Mouse (Mus musculus): ENCODE data around the gene Ifit1bl1. TPM values are rescaled to one million over a fixed set of nuclear protein-coding genes. Genes with fewer than 3 reads are reported as not detected.
"Not testable (repeated sequence)": the region's sequence is repeated elsewhere in the genome, so short reads cannot be mapped to it uniquely, and the experiment has no call there.

The Ifit1bl1 gene
- total RNA-seq, 2 experiments from 2014 or later = not detected

DNA sequence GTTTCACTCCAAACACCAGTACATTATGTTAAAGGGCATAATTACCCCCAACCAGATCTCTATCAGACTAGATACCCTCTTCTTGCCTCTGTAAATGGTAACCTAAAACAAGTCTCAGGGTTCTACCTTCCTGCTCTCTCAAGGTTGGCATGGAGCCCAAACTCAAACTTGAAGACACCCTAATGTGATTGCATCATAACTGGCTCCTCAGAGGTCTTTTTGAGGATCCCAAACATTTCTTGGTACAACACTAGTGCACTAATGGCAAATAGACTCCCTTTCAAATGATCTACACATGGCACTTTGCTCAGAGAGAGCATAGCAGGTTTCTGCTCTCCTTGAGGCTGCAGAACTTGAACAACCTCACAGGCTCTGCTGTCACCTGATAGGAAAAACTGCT is 4.9 kb downstream of the Ifit1bl1 start:
- 0 out of 2 replicates have a peak, but pooled peaks have one; percentile 7 for ATAC-seq (replicated peaks; ENCODE audit: low FRiP score, low TSS enrichment, poor library complexity, severe bottlenecking)

DNA sequence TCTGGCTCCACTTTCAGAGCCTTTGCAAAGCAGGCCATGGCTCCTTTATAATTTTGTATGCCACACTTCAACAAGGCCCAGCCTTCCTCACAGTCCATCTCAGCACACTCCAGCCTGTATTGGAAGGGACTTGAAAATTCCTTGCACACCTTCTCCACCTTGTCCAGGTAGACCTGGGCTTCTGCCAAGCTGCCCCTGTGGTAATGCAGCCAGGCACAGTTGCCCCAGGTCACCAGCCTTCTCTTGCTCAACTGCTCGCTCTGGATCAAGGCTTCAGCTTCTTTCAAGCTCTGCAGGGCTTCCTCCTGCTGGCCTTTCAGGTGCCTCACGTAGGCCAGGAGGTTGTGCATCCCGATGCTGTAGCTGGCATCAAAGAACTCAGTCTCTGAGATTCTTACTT is 7.2 kb downstream of the Ifit1bl1 start:
- not testable (repeated sequence) for ATAC-seq (replicated peaks; ENCODE audit: low FRiP score, low TSS enrichment, poor library complexity, severe bottlenecking)

DNA sequence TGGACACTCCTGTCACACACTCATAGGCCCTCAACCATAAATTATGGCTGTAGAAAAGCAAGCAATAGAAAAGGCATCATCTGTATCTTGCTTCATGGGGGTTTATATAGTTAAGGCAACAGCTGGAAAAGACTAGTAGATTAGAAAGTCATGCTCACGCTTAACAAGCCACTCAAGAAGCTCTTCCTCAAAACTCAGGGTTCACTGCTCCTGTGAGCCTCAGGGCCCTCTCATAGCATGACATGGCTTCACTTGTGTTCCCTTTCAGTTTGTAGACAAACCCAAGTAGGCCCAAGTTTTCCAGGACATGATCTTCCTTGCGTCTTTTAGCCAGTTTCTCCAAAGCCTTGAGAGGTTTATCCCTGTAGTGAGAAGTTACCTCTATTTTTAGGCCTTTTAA is 8.3 kb downstream of the Ifit1bl1 start:
- ATAC-seq (replicated peaks; ENCODE audit: low FRiP score, low TSS enrichment, poor library complexity, severe bottlenecking) = no peak

DNA sequence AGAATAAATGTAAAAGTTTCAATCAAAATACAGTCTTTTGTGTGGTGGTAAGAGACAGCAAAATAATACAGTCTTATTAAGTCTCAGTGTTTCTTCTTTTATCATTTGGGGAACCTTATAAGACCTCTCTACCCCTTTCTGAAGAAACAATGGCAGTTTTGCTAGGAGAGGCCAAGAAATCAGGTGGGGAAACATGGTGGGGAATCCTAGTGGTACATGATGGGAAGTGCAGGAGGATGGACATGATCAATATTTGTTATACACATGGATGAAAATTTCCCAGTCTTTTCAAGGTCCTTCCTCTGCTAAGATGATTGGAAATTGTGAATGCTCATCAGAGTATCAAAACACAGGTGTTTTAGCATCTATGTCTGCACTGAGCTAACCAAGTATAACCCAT is 12.8 kb downstream of the Ifit1bl1 start:
- no peak for ATAC-seq (replicated peaks; ENCODE audit: low FRiP score, low TSS enrichment, poor library complexity, severe bottlenecking)

- not testable (repeated sequence) for ATAC-seq (replicated peaks; ENCODE audit: low FRiP score, low TSS enrichment, poor library complexity, severe bottlenecking)
These were observed 13.7 kb downstream of the Ifit1bl1 start for GRCm38 (mm10) chr19:34587898-34588692.

DNA sequence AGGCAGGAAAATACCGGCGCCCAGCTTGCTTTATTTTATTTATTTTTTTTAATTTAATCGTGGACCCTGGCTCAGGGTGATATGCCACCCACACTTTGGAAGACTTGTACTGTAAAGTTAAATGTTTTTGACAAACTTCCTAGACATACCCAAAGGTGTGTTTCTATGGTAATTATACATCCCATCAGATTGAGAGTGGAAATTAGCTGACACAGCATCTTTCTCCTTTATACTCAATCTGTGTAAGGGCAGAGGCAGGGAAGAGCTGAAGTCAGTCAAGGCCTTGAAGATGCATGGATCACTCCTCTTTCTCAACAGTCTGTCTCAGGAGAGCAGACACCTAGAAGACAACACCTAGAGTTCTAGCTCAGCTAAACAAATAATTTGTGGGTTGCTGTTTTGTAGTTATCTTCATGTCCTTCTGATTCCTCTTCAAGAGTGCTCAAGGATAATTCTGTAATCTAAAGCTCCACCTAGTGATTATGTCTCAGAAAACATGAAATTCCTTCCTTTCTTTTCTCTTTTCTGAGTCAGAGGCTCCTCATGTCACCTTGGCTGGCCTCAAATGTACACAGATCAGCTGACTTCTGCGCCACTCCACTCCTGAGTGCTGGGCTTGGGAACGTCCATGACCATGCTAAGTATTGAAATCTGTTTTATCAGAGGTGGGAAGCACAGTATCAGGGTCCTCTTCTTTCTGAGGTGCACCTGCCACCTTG is 15.9 kb downstream of the Ifit1bl1 start:
- ATAC-seq (replicated peaks; ENCODE audit: low FRiP score, low TSS enrichment, poor library complexity, severe bottlenecking) = not testable (repeated sequence)

GRCm38 (mm10) chr19:34583126-34583766 is 18.5 kb downstream of the Ifit1bl1 start, which contains the start of gene Ifit3:
Gene Ifit3 (plus strand): TSS chr19:34583531.
- not testable (repeated sequence) for ATAC-seq (replicated peaks; ENCODE audit: low FRiP score, low TSS enrichment, poor library complexity, severe bottlenecking)

- ATAC-seq (replicated peaks; ENCODE audit: low FRiP score, low TSS enrichment, poor library complexity, severe bottlenecking) = not testable (repeated sequence)
These were observed 19.1 kb downstream of the Ifit1bl1 start for GRCm38 (mm10) chr19:34582696-34583095.

- no peak for ATAC-seq (replicated peaks; ENCODE audit: low FRiP score, low TSS enrichment, poor library complexity, severe bottlenecking)
These were observed 24.6 kb downstream of the Ifit1bl1 start for GRCm38 (mm10) chr19:34577121-34577520.

GRCm38 (mm10) chr19:34573650-34574049 is 28.1 kb downstream of the Ifit1bl1 start:
- ATAC-seq (replicated peaks; ENCODE audit: low FRiP score, low TSS enrichment, poor library complexity, severe bottlenecking) = no peak

- no peak for ATAC-seq (replicated peaks; ENCODE audit: low FRiP score, low TSS enrichment, poor library complexity, severe bottlenecking)
These were observed 30.7 kb downstream of the Ifit1bl1 start for GRCm38 (mm10) chr19:34571080-34571479.

GRCm38 (mm10) chr19:34569896-34570476 is 31.8 kb downstream of the Ifit1bl1 start:
- no peak for ATAC-seq (replicated peaks; ENCODE audit: low FRiP score, low TSS enrichment, poor library complexity, severe bottlenecking)

DNA sequence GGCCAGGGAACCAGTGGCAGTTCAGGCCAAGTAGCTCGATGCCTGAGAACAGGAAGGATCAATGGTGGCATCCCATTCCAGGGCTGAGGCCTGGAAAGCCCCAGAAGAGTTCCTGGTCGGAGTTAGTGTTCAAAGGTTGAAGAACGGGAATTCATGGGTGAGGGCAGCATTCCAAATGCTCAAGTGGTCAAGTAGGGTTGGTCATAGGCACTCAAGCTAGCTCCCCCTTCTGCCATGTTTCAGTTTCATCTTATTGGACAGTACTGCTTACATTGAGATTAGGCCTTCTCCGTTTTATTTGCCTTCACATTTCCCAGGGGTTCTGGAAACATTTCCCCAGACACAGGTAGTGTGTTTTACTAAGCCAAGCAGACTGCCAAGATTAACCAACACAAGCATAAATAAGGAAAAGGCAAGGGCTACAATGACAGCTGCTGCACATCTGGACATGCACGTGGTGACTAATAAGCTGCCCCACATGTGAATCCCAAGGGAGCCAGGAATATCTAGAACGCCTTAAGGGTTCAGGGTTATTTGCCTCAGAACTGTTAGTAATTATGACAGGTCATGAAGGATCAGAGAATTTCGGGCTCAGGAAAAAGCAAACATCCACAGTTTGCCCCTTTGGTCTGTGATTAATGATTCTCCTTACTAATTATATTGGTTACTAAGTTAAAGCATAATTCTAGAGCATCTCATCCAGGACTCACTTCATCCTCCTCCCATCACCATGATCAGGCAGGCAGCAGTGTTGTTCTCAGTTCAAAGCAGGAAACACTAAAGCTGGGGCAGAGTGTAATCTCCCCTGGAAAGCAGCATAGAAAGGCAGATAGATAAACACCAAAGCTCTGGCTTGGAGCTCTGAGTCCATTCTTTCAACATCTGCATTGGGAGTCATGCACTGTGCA is 32.5 kb downstream of the Ifit1bl1 start:
- ATAC-seq (replicated peaks; ENCODE audit: low FRiP score, low TSS enrichment, poor library complexity, severe bottlenecking) = no peak

DNA sequence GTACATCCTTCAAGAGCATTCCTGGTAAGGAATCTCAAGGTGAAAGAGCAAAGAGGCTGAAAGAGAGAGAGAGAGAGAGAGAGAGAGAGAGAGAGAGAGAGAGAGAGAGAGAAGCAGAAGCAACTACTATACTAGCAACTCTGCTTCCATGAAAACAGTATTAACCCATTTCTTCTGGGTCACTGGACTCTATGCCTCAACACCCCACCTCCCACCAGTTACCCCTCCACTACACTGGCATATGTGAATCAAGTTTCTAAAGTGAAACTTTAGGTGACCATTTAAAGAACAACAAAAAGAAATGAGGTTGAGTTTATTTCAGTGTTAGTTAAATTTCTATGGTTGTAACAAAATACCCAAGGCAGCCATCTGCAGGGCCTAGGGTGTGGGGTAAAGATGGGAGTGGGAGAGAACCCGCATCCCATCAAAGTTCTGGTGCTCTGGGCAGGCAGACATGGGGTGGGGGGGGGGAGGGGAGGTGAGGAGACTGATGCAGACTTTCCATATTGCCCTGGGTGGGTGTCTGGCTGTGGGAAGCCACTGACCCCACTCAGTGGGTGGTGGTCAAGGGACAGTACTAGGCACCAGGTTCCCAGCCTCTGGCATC is 35.5 kb downstream of the Ifit1bl1 start:
- no peak for ATAC-seq (replicated peaks; ENCODE audit: low FRiP score, low TSS enrichment, poor library complexity, severe bottlenecking)

GRCm38 (mm10) chr19:34562556-34562955 is 39.2 kb downstream of the Ifit1bl1 start:
- 0 out of 2 replicates have a peak, but pooled peaks have one; percentile 37 for ATAC-seq (replicated peaks; ENCODE audit: low FRiP score, low TSS enrichment, poor library complexity, severe bottlenecking)

- ATAC-seq (replicated peaks; ENCODE audit: low FRiP score, low TSS enrichment, poor library complexity, severe bottlenecking) = no peak
These were observed 45.1 kb downstream of the Ifit1bl1 start for GRCm38 (mm10) chr19:34556621-34557020.

- ATAC-seq (replicated peaks; ENCODE audit: low FRiP score, low TSS enrichment, poor library complexity, severe bottlenecking) = no peak
These were observed 47.7 kb downstream of the Ifit1bl1 start for GRCm38 (mm10) chr19:34554061-34554460.

DNA sequence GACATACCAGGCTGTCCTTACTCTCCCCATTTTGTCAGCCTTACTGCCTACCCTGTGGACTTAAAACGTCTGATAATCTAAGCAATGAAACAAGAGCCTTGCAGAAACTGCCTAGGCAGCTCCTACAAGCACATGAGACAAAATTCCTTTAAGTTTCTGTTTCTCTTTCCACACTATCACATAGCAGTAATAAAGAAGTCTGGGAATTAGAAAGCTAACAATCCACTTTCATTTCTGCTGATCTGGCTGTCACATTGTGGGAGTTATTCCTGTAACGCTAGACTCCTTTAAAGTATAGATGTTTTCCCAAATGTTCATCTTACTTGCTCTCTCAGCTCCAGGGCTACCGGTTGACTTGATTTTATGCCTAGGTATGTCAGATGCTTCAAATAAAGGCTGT is 48.2 kb downstream of the Ifit1bl1 start:
- ATAC-seq (replicated peaks; ENCODE audit: low FRiP score, low TSS enrichment, poor library complexity, severe bottlenecking) = no peak

Measured in megakaryocyte-erythroid progenitor cell, adult 5-6 weeks (primary cell).